Mouse (Mus musculus) MEL (cell line): Measurements from ENCODE around the gene Npnt.

Source experiments
- CTCF ChIP-seq, 3 experiments: IDR thresholded peaks in 2 of 3; conservative IDR thresholded peaks in 1 of 3; 2 replicates each; pipeline ENCODE4 v1.5.1; 2011 to 2012; ENCODE audit warnings: low read length in 3 of 3, low read depth in 2 of 3, mild to moderate bottlenecking in 2 of 3, improper control_type of control experiment in 1 of 3, inconsistent platforms in 1 of 3, mixed read lengths in 1 of 3, moderate library complexity in 1 of 3; ENCODE audit not compliant: control insufficient read depth in 1 of 3, insufficient read depth in 1 of 3, poor library complexity in 1 of 3, severe bottlenecking in 1 of 3
- USF1 ChIP-seq: IDR thresholded peaks from 2 replicates; pipeline ENCODE4 v1.6.1; 2014; ENCODE audit warnings: low read depth, mild to moderate bottlenecking, inconsistent platforms, low read length, improper control_type of control experiment, moderate library complexity
- ZNF384 ChIP-seq: IDR thresholded peaks from 2 replicates; pipeline ENCODE4 v1.6.1; 2012; ENCODE audit warnings: low read depth, mild to moderate bottlenecking, inconsistent platforms, low read length, improper control_type of control experiment

DNA sequence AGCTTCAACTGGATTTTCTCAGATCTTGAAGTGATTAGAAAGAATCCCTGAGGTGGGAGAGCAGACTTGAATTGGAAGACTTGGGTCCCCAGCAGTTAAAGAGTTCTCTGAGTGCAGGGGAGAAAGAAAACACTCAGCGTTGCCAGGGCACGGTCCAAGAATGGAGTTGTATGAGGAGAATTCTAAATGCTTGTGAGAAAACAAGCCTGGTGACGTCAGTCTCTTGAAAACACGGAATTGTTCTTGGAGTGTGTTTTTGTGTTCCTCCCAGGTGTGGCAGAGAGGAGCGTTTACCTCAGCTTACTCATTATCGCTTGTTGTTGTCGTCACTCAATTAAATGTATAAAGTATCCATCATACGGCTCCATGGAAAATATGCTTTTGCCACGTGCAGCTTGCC lies 69.3 kb downstream of the Npnt start:
- TF ChIP-seq CTCF (IDR thresholded peaks at IDR 0.05 in 2 of 3, conservative IDR thresholded peaks at IDR 0.05 in 1 of 3; ENCODE audit: control insufficient read depth in 1 of 3, insufficient read depth in 1 of 3, low read depth in 2 of 3, low read length in 3 of 3, poor library complexity in 1 of 3, severe bottlenecking in 1 of 3), result no peak
- TF ChIP-seq ZNF384, result no peak
- no peak for TF ChIP-seq USF1
